Mouse (Mus musculus) hindbrain, embryonic 15.5 days (tissue): ENCODE measurements around the gene Olfr599. TPM values are rescaled to one million over a fixed set of nuclear protein-coding genes. Genes with fewer than 3 reads are reported as not detected.
"Not testable (repeated sequence)": the region's sequence is repeated elsewhere in the genome, so short reads cannot be mapped to it uniquely, and the experiment has no call there.

Experiments used
- ATAC-seq: fragments of 200-750 bp; cut with Nextera tagmentation; 2 replicates; pipeline ENCODE4 v1.8.0; 2017; ENCODE audit warnings: low read depth, moderate number of reproducible peaks, moderate TSS enrichment; ENCODE audit not compliant: low FRiP score
- H3K27ac ChIP-seq: fragments of 300-500 bp; sonication (generic); replicated peaks from 2 replicates; pipeline ENCODE4 v1.5.1; 2015; ENCODE audit warnings: mild to moderate bottlenecking, inconsistent platforms
- H3K27me3 ChIP-seq: fragments of 300-500 bp; sonication (generic); 2 replicates; pipeline ENCODE4 v1.6.1; 2015; ENCODE audit warnings: control low read depth, inconsistent platforms
- H3K36me3 ChIP-seq: fragments of 300-500 bp; sonication (generic); 2 replicates; pipeline ENCODE4 v1.6.1; 2015; ENCODE audit warnings: control low read depth, inconsistent platforms
- H3K4me1 ChIP-seq: fragments of 300-500 bp; sonication (generic); replicated peaks from 2 replicates; pipeline ENCODE4 v1.6.1; 2015; ENCODE audit warnings: control low read depth, inconsistent platforms
- H3K4me2 ChIP-seq: fragments of 300-500 bp; sonication (generic); 2 replicates; pipeline ENCODE4 v1.6.1; 2015; ENCODE audit warnings: moderate library complexity, mild to moderate bottlenecking, inconsistent platforms
- H3K4me3 ChIP-seq: fragments of 300-500 bp; sonication (generic); 2 replicates; pipeline ENCODE4 v1.5.1; 2015; ENCODE audit warnings: mild to moderate bottlenecking, inconsistent platforms
- H3K9ac ChIP-seq: fragments of 300-500 bp; sonication (generic); 2 replicates; pipeline ENCODE4 v1.6.1; 2015; ENCODE audit warnings: inconsistent platforms
- H3K9me3 ChIP-seq: fragments of 300-500 bp; sonication (generic); 2 replicates; pipeline ENCODE4 v1.6.1; 2016; ENCODE audit warnings: control low read depth, inconsistent platforms
- WGBS: fragments of 180-500 bp; shearing (Covaris S2); methylation state at CpG from one replicate; pipeline ENCODE4 v1.1.7; 2015; 5-methylcytosine and 5-hydroxymethylcytosine counted together
- polyA plus RNA-seq: library from polyadenylated mRNA; unstranded; fragments of >200 nt; fragmentation: Nextera tagmentation; extraction: Ambion mirVana; gene quantifications from 2 replicates; pipeline ENCODE4 v1.2.1, GENCODE M21; 2015

Olfr599 gene
- polyA plus RNA-seq, result not detected in 2 replicates

GRCm38 (mm10) chr7:103335617-103336016 is at the start of gene Olfr599:
Gene Olfr599, plus strand, starts transcription at chr7:103335917.
- H3K27me3 ChIP-seq, result no peaks in the 10 kb centered on the region
- no peak within 1 kb of the TSS for H3K4me2 ChIP-seq
- H3K36me3 ChIP-seq, result no peaks in the 10 kb centered on the region
- H3K9me3 ChIP-seq, result no peaks in the 10 kb centered on the region
- H3K4me1 ChIP-seq, result no peaks in the 10 kb centered on the region
- no peak within 1 kb of the TSS for H3K4me3 ChIP-seq
- no peak within 1 kb of the TSS for H3K9ac ChIP-seq
- H3K27ac ChIP-seq, result no peak within 1 kb of the TSS
- ATAC-seq, result no peak
- WGBS, result 91% methylated on average over 1 of the region's 1 CpGs

GRCm38 (mm10) chr7:103305348-103305747 is 30.4 kb upstream of the Olfr599 start, which contains the start of gene Olfr596:
Gene Olfr596, plus strand, starts transcription at chr7:103305648.
- ATAC-seq, H3K9me3 ChIP-seq, H3K4me3 ChIP-seq, H3K4me2 ChIP-seq, H3K4me1 ChIP-seq, H3K36me3 ChIP-seq, H3K27me3 ChIP-seq, H3K9ac ChIP-seq, H3K27ac ChIP-seq: not testable (repeated sequence)
- 87% methylated on average over 2 of the region's 2 CpGs for WGBS

- not testable (repeated sequence) for H3K9me3 ChIP-seq, ATAC-seq, H3K9ac ChIP-seq, H3K27me3 ChIP-seq, H3K4me3 ChIP-seq, H3K27ac ChIP-seq, H3K4me1 ChIP-seq, H3K36me3 ChIP-seq, H3K4me2 ChIP-seq
- 95% methylated on average over 2 of the region's 2 CpGs for WGBS
These were observed 19.7 kb upstream of the Olfr599 start, which contains the start of gene Olfr597 for GRCm38 (mm10) chr7:103316015-103316414. Gene Olfr597, plus strand, starts transcription at chr7:103316315.

- Histone ChIP-seq H3K36me3 (no peaks in the 10 kb centered on the region), H3K4me2 (no peak within 1 kb of the TSS), H3K4me1 (no peaks in the 10 kb centered on the region), H3K9me3 (no peaks in the 10 kb centered on the region), H3K27me3 (no peaks in the 10 kb centered on the region), H3K9ac (no peak within 1 kb of the TSS), H3K4me3 (no peak within 1 kb of the TSS), H3K27ac (no peak within 1 kb of the TSS)
- ATAC-seq, result no peak
These were observed 12.4 kb upstream of the Olfr599 start, which contains the start of gene Olfr598 for GRCm38 (mm10) chr7:103323268-103323667. Gene Olfr598, plus strand, starts transcription at chr7:103323568.

- no peak for ATAC-seq
- Histone ChIP-seq H3K9ac (no peak within 1 kb of the TSS), H3K4me2 (no peak within 1 kb of the TSS), H3K4me3 (no peak within 1 kb of the TSS), H3K27me3 (no peaks in the 10 kb centered on the region), H3K36me3 (no peaks in the 10 kb centered on the region), H3K27ac (no peak within 1 kb of the TSS), H3K9me3 (no peaks in the 10 kb centered on the region), H3K4me1 (no peaks in the 10 kb centered on the region)
These were observed 13.9 kb downstream of the Olfr599 start, which contains the start of gene Olfr600 for GRCm38 (mm10) chr7:103349569-103349968. Gene Olfr600, minus strand, starts transcription at chr7:103349669.

GRCm38 (mm10) chr7:103362555-103362954 is 26.8 kb downstream of the Olfr599 start, which contains the start of gene Olfr601:
Gene Olfr601, minus strand, starts transcription at chr7:103362655.
- H3K36me3 ChIP-seq, result no peaks in the 10 kb centered on the region
- no peak within 1 kb of the TSS for H3K4me2 ChIP-seq
- no peaks in the 10 kb centered on the region for H3K27me3 ChIP-seq
- ATAC-seq, result no peak
- no peak within 1 kb of the TSS for H3K27ac ChIP-seq
- H3K4me3 ChIP-seq, result no peak within 1 kb of the TSS
- H3K9ac ChIP-seq, result no peak within 1 kb of the TSS
- H3K9me3 ChIP-seq, result no peaks in the 10 kb centered on the region
- WGBS, result 88% methylated on average over 1 of the region's 1 CpGs
- H3K4me1 ChIP-seq, result no peaks in the 10 kb centered on the region

GRCm38 (mm10) chr7:103386077-103386476 is 50.4 kb downstream of the Olfr599 start, which contains the start of gene Olfr603:
Gene Olfr603, minus strand, starts transcription at chr7:103386177.
- Histone ChIP-seq H3K27me3 (no peaks in the 10 kb centered on the region), H3K9me3 (no peaks in the 10 kb centered on the region), H3K4me3 (no peak within 1 kb of the TSS), H3K27ac (no peak within 1 kb of the TSS), H3K4me2 (no peak within 1 kb of the TSS), H3K4me1 (no peaks in the 10 kb centered on the region), H3K9ac (no peak within 1 kb of the TSS), H3K36me3 (no peaks in the 10 kb centered on the region)
- no peak for ATAC-seq

Other genes with a start within 250 kb of the Olfr599 start
- not detected in 2 replicates for gene Olfr585, start 238.2 kb upstream of the Olfr599 start, polyA plus RNA-seq
- gene Olfr586, start 210.3 kb upstream of the Olfr599 start, polyA plus RNA-seq, result not detected in 2 replicates
- not detected in 2 replicates for gene Olfr588-ps1, start 195.0 kb upstream of the Olfr599 start, polyA plus RNA-seq
- gene Olfr589, start 179.6 kb upstream of the Olfr599 start, polyA plus RNA-seq, result not detected in 2 replicates
- gene Olfr591, start 157.6 kb upstream of the Olfr599 start, polyA plus RNA-seq, result not detected in 2 replicates
- not detected in 2 replicates for gene Olfr592, start 151.1 kb upstream of the Olfr599 start, polyA plus RNA-seq
- not detected in 2 replicates for gene Olfr593, start 124.1 kb upstream of the Olfr599 start, polyA plus RNA-seq
- gene Olfr594, start 118.9 kb upstream of the Olfr599 start, polyA plus RNA-seq, result not detected in 2 replicates
- gene Usp17ld, start 83.4 kb upstream of the Olfr599 start, polyA plus RNA-seq, result not detected in 2 replicates
- gene Olfr596, start 30.3 kb upstream of the Olfr599 start, polyA plus RNA-seq, result not detected in 2 replicates
- not detected in 2 replicates for gene Olfr597, start 19.6 kb upstream of the Olfr599 start, polyA plus RNA-seq
- gene Olfr598, start 12.3 kb upstream of the Olfr599 start, polyA plus RNA-seq, result not detected in 2 replicates
- not detected in 2 replicates for gene Olfr600, start 13.8 kb downstream of the Olfr599 start, polyA plus RNA-seq
- gene Olfr601, start 26.7 kb downstream of the Olfr599 start, polyA plus RNA-seq, result not detected in 2 replicates
- not detected in 2 replicates for gene Olfr603, start 50.3 kb downstream of the Olfr599 start, polyA plus RNA-seq
- gene Usp17lc, start 79.2 kb downstream of the Olfr599 start, polyA plus RNA-seq, result not detected in 2 replicates
- not detected in 2 replicates for gene Olfr605, start 109.5 kb downstream of the Olfr599 start, polyA plus RNA-seq
- gene Olfr606, start 113.1 kb downstream of the Olfr599 start, polyA plus RNA-seq, result not detected in 2 replicates
- not detected in 2 replicates for gene Olfr607, start 128.2 kb downstream of the Olfr599 start, polyA plus RNA-seq
- gene Olfr608, start 134.0 kb downstream of the Olfr599 start, polyA plus RNA-seq, result not detected in 2 replicates
- gene Olfr609, start 162.1 kb downstream of the Olfr599 start, polyA plus RNA-seq, result not detected in 2 replicates
- gene Olfr610, start 176.2 kb downstream of the Olfr599 start, polyA plus RNA-seq, result not detected in 2 replicates
- gene Olfr611, start 184.9 kb downstream of the Olfr599 start, polyA plus RNA-seq, result not detected in 2 replicates
- gene Olfr612, start 206.8 kb downstream of the Olfr599 start, polyA plus RNA-seq, result not detected in 2 replicates
- not detected in 2 replicates for gene Olfr613, start 212.2 kb downstream of the Olfr599 start, polyA plus RNA-seq
- gene Olfr615, start 220.2 kb downstream of the Olfr599 start, polyA plus RNA-seq, result not detected in 2 replicates
- gene Olfr616, start 233.2 kb downstream of the Olfr599 start, polyA plus RNA-seq, result not detected in 2 replicates
- not detected in 2 replicates for gene Olfr617, start 237.1 kb downstream of the Olfr599 start, polyA plus RNA-seq